Mouse (Mus musculus) heart, embryonic 15.5 days (tissue): ENCODE results near the gene Fbxw13. TPM values are rescaled to one million over a fixed set of nuclear protein-coding genes. Genes with fewer than 3 reads are reported as not detected.
"Not testable (repeated sequence)": the region's sequence is repeated elsewhere in the genome, so short reads cannot be mapped to it uniquely, and the experiment has no call there.

Experiments
- ATAC-seq: fragments of 200-750 bp; cut with Nextera tagmentation; replicated peaks from 2 replicates; pipeline ENCODE4 v1.8.0; 2017; ENCODE audit warnings: low read depth, moderate TSS enrichment; ENCODE audit not compliant: insufficient number of reproducible peaks, insufficient read depth, low FRiP score
- H3K27ac ChIP-seq: fragments of 300-500 bp; sonication (generic); 2 replicates; pipeline ENCODE4 v1.5.1; 2015; ENCODE audit warnings: mild to moderate bottlenecking, inconsistent platforms
- H3K27me3 ChIP-seq: fragments of 300-500 bp; sonication (generic); 2 replicates; pipeline ENCODE4 v1.6.1; 2015; ENCODE audit warnings: inconsistent platforms
- H3K36me3 ChIP-seq: fragments of 300-500 bp; sonication (generic); 2 replicates; pipeline ENCODE4 v1.6.1; 2015; ENCODE audit warnings: mild to moderate bottlenecking, inconsistent platforms
- H3K4me1 ChIP-seq: fragments of 300-500 bp; sonication (generic); replicated peaks from 2 replicates; pipeline ENCODE4 v1.6.1; 2015; ENCODE audit warnings: inconsistent platforms
- H3K4me2 ChIP-seq: fragments of 300-500 bp; sonication (generic); 2 replicates; pipeline ENCODE4 v1.6.1; 2015; ENCODE audit warnings: inconsistent platforms, mild to moderate bottlenecking, moderate library complexity
- H3K4me3 ChIP-seq: fragments of 300-500 bp; sonication (generic); 2 replicates; pipeline ENCODE4 v1.5.1; 2015; ENCODE audit warnings: mild to moderate bottlenecking, inconsistent platforms
- H3K9ac ChIP-seq: fragments of 300-500 bp; sonication (generic); 2 replicates; pipeline ENCODE4 v1.6.1; 2015; ENCODE audit warnings: mild to moderate bottlenecking, inconsistent platforms
- H3K9me3 ChIP-seq: fragments of 300-500 bp; sonication (generic); replicated peaks from 2 replicates; pipeline ENCODE4 v1.6.1; 2016; ENCODE audit warnings: inconsistent platforms
- WGBS: fragments of 180-500 bp; shearing (Covaris S2); methylation state at CpG from one replicate; pipeline ENCODE4 v1.1.7; 2015; ENCODE audit warnings: mixed read lengths; 5-methylcytosine and 5-hydroxymethylcytosine counted together
- polyA plus RNA-seq: library from polyadenylated mRNA; unstranded; fragments of >200 nt; fragmentation: Nextera tagmentation; extraction: Ambion mirVana; gene quantifications from 2 replicates; pipeline ENCODE4 v1.2.1, GENCODE M21; 2015

Gene Fbxw13
- not detected in 2 replicates for polyA plus RNA-seq

DNA sequence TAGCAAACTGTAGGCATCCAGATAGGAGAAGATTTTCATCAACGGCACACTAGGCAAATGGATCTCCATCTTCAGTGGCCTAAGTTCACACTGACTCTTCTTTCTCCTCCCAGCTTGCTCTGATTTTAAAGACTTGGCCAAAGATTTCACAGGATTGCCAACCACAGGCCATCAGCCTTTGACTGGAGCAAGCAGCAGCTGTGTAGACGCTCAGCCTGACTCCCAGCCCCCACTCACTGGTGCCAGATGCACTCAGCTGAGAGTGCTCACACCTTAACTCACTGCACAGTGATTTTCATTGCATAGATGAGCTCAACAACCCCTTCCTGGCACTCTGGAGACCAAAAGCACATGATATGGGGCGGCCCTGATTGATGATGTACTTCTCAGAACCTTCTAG is at the start of gene Fbxw13:
TSS of gene Fbxw13 (minus strand) at position 101 of the 400 bp plus-strand sequence.
- H3K27ac ChIP-seq, H3K27me3 ChIP-seq, H3K9ac ChIP-seq, H3K4me3 ChIP-seq, H3K9me3 ChIP-seq, H3K4me1 ChIP-seq, ATAC-seq, H3K4me2 ChIP-seq, H3K36me3 ChIP-seq: not testable (repeated sequence)
- WGBS = 65% methylated on average over 3 of the region's 3 CpGs

GRCm38 (mm10) chr9:109234654-109235053 is 38.9 kb upstream of the Fbxw13 start, which contains the start of gene Fbxw20:
Fbxw20 (minus strand) TSS chr9:109234754.
- H3K4me2 ChIP-seq = no peak within 1 kb of the TSS
- no peaks in the 10 kb centered on the region for H3K9me3 ChIP-seq
- H3K9ac ChIP-seq = no peak within 1 kb of the TSS
- H3K36me3 ChIP-seq = no peaks in the 10 kb centered on the region
- H3K4me1 ChIP-seq = no peaks in the 10 kb centered on the region
- 61% methylated on average over 1 of the region's 1 CpGs for WGBS
- H3K27me3 ChIP-seq = no peaks in the 10 kb centered on the region
- no peak within 1 kb of the TSS for H3K27ac ChIP-seq
- H3K4me3 ChIP-seq = no peak within 1 kb of the TSS
- ATAC-seq = no peak

GRCm38 (mm10) chr9:109218449-109218848 is 22.7 kb upstream of the Fbxw13 start:
- H3K4me3 ChIP-seq = no peak overlapping the region
- H3K27me3 ChIP-seq = no peaks in the 10 kb centered on the region
- ATAC-seq = no peak
- WGBS = 64% methylated on average over 6 of the region's 6 CpGs
- H3K27ac ChIP-seq = no peak overlapping the region
- no peaks in the 10 kb centered on the region for H3K36me3 ChIP-seq
- H3K4me1 ChIP-seq = no peaks in the 10 kb centered on the region
- no peak overlapping the region for H3K4me2 ChIP-seq
- no peak overlapping the region for H3K9ac ChIP-seq
- no peaks in the 10 kb centered on the region for H3K9me3 ChIP-seq

DNA sequence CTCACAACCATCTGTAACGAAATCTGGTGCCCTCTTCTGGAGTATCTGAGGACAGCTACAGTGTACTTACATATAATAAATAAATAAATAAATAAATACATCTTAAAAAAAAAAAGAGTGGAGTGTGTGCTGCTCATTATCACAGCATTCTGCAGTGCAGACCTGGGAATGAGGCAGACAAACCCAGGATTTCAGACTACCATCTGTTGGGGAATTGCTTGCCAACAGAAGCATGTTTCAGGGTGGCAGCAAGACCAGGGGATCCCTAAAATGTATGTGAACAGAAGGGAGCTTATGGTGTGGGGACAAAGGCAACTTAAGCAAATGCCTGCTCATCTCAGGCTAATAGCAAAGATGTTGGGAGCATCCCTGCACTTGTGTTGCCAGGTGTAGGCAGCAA is 5.6 kb upstream of the Fbxw13 start:
- not testable (repeated sequence) for ATAC-seq, H3K27ac ChIP-seq, H3K4me1 ChIP-seq, H3K9me3 ChIP-seq, H3K9ac ChIP-seq, H3K36me3 ChIP-seq, H3K27me3 ChIP-seq, H3K4me3 ChIP-seq, H3K4me2 ChIP-seq
- WGBS = 56% methylated on average over 1 of the region's 1 CpGs

- Histone ChIP-seq H3K9me3 (no peaks in the 10 kb centered on the region), H3K27ac (no peak overlapping the region), H3K9ac (no peak overlapping the region), H3K4me2 (no peak overlapping the region), H3K4me3 (no peak overlapping the region), H3K4me1 (no peaks in the 10 kb centered on the region), H3K27me3 (no peaks in the 10 kb centered on the region), H3K36me3 (no peaks in the 10 kb centered on the region)
- 79% methylated on average over 1 of the region's 1 CpGs for WGBS
- ATAC-seq = no peak
Observed at GRCm38 (mm10) chr9:109200349-109200748, 4.6 kb upstream of the Fbxw13 start.

DNA sequence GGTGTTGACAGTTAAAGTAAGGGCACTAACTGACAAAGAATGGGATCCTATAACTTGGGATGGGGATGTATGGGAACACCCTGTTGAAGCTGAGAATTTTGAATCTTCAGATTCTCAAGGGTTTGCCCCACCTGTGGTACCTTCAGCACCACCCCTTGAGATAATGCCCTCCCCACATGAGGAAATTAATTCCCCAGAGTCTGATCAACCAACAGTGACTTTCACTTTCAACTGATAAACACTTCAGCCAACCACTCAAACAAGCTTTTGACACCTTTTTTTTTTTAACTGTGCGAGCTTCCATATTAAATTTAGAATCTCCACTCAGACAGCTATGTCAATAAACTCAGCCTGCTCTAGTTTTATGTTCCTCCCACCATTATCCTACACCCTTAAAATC is 3.6 kb upstream of the Fbxw13 start:
- no peak overlapping the region for H3K4me2 ChIP-seq
- ATAC-seq = no peak
- H3K9ac ChIP-seq = no peak overlapping the region
- no peaks in the 10 kb centered on the region for H3K27me3 ChIP-seq
- H3K4me3 ChIP-seq = no peak overlapping the region
- no peaks in the 10 kb centered on the region for H3K4me1 ChIP-seq
- no peaks in the 10 kb centered on the region for H3K36me3 ChIP-seq
- 29% methylated on average over 1 of the region's 1 CpGs for WGBS
- no peaks in the 10 kb centered on the region for H3K9me3 ChIP-seq
- no peak overlapping the region for H3K27ac ChIP-seq

DNA sequence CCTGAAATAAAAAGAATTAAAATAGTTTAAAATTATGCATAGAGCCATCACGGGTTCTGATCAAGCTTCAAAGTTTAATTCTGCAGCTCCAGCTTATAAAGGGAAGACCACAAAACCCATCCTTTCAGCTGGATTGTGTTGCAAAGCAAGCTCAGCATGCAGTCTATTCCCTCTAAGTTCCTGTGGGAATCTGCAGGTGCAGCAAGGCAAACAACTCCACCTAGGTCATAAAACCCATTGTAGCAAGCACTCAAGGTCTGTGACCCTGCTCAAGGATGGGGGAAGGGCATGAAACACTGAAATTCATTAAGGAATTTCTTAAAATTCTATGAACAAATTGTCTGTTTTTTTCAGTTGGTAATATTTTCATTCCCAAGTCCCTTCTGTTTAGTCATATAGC is 18.6 kb downstream of the Fbxw13 start:
- no peak overlapping the region for H3K9ac ChIP-seq
- ATAC-seq = no peak
- H3K4me2 ChIP-seq = no peak overlapping the region
- H3K27me3 ChIP-seq = no peaks in the 10 kb centered on the region
- no peaks in the 10 kb centered on the region for H3K36me3 ChIP-seq
- H3K4me1 ChIP-seq = no peaks in the 10 kb centered on the region
- H3K9me3 ChIP-seq = no peaks in the 10 kb centered on the region
- no peak overlapping the region for H3K4me3 ChIP-seq
- no peak overlapping the region for H3K27ac ChIP-seq
- 75% methylated on average over 1 of the region's 1 CpGs for WGBS

- no peak overlapping the region for H3K9ac ChIP-seq
- no peak overlapping the region for H3K4me3 ChIP-seq
- no peaks in the 10 kb centered on the region for H3K27me3 ChIP-seq
- no peak overlapping the region for H3K27ac ChIP-seq
- ATAC-seq = no peak
- no peaks in the 10 kb centered on the region for H3K36me3 ChIP-seq
- no peaks in the 10 kb centered on the region for H3K4me1 ChIP-seq
- WGBS = 68% methylated on average over 1 of the region's 1 CpGs
- no peaks in the 10 kb centered on the region for H3K9me3 ChIP-seq
- no peak overlapping the region for H3K4me2 ChIP-seq
Observed at GRCm38 (mm10) chr9:109176301-109176700, 19.5 kb downstream of the Fbxw13 start.

DNA sequence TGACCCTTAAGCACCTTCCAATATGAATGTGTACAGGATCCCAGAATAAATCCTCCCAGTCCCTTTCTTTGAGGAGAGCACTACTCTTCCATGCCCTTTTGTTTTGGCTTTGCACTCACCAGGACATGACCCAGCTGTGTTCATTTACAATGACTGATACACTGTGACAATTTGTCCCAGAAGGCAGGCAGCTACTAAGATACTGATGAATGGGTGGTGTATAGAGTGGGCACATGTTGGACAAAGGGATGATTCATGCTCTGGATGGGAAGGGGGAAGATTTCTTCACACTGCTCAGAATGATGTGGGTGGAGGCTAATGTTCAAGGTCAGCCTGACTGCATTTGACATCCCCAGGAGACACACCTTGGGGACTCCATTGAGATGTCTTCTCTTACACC is 28.5 kb downstream of the Fbxw13 start:
- Histone ChIP-seq H3K36me3 (no peaks in the 10 kb centered on the region), H3K4me3 (no peak overlapping the region), H3K9ac (no peak overlapping the region), H3K9me3 (no peaks in the 10 kb centered on the region), H3K4me1 (no peaks in the 10 kb centered on the region), H3K27ac (no peak overlapping the region), H3K27me3 (no peaks in the 10 kb centered on the region), H3K4me2 (no peak overlapping the region)
- no peak for ATAC-seq

DNA sequence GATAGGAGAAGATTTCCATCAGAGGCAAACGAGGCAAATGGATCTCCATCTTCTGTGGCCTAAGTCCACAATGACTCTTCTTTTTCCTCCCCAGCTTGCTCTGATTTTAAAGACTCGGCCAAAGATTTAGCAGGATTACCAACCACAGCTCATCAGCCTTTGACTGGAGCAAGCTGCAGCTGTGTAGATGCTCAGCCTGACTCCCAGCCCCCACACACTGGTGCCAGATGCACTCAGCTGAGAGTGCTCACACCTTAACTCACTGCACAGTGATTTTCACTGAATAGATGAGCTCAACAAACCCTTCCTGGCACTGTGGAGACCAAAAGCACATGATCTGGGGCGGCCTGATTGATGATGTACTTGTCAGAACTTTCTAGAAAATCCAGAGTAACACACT is 33.8 kb downstream of the Fbxw13 start, which contains the start of gene Fbxw21:
TSS of gene Fbxw21 (minus strand) at position 101 of the 400 bp plus-strand sequence.
- no peaks in the 10 kb centered on the region for H3K36me3 ChIP-seq
- no peaks in the 10 kb centered on the region for H3K9me3 ChIP-seq
- no peak within 1 kb of the TSS for H3K4me2 ChIP-seq
- H3K4me3 ChIP-seq = no peak within 1 kb of the TSS
- no peak within 1 kb of the TSS for H3K9ac ChIP-seq
- no peak for ATAC-seq
- H3K27me3 ChIP-seq = no peaks in the 10 kb centered on the region
- no peaks in the 10 kb centered on the region for H3K4me1 ChIP-seq
- no peak within 1 kb of the TSS for H3K27ac ChIP-seq
- 57% methylated on average over 3 of the region's 3 CpGs for WGBS

DNA sequence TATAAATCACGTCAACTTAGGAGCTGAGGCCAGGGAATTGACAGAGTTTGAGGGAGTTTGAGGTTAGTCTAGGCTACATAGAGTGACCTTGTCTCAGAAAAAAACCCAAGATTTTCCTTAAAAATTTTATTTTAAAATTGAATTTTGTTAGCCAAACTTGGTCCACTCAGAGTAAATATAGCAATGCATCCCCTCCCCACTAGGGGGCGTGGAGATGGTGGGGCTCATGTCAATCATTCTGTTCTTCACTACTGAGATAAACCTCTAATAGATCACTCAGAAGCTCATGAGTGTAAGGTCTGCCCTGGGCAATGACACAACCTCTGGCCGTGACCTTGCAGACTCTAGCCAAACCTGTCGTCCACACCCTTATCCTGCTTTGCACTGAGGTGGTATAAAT is 55.4 kb downstream of the Fbxw13 start:
- WGBS = 61% methylated on average over 4 of the region's 4 CpGs

DNA sequence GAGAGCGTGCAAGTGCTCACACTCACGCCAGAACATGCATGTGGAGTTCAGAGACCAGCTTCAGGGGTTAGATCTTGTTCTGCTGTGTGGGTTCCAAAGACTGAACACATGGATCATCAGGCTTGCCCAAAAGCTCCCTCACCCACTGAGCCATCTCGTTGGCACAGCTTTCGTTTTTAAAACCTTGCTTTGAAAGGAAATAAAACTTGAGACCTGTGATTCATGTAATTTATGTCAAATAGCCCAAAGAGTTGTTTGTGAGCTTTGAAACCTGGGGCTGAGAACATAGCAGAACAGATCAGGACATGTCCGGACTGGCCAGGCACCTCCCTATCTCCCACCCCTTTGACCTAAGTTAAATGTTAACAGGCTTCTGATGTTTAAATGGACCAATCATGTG is 65.7 kb downstream of the Fbxw13 start:
- no peaks in the 10 kb centered on the region for H3K36me3 ChIP-seq
- no peaks in the 10 kb centered on the region for H3K27me3 ChIP-seq
- no peak overlapping the region for H3K27ac ChIP-seq
- no peaks in the 10 kb centered on the region for H3K4me1 ChIP-seq
- no peaks in the 10 kb centered on the region for H3K9me3 ChIP-seq
- WGBS = 80% methylated on average over 5 of the region's 5 CpGs
- H3K9ac ChIP-seq = no peak overlapping the region
- H3K4me3 ChIP-seq = no peak overlapping the region
- no peak for ATAC-seq
- H3K4me2 ChIP-seq = no peak overlapping the region

More for the DNA sequence above, 55.4 kb downstream of the Fbxw13 start:
- H3K9ac ChIP-seq, H3K4me3 ChIP-seq, H3K9me3 ChIP-seq, H3K4me1 ChIP-seq, H3K36me3 ChIP-seq, H3K27ac ChIP-seq, H3K27me3 ChIP-seq, ATAC-seq, H3K4me2 ChIP-seq: not testable (repeated sequence)
